Mouse (Mus musculus) erythroblast, adult 5-6 weeks (primary cell): ENCODE results near the gene Cryzl1. TPM values are rescaled to one million over a fixed set of nuclear protein-coding genes. Genes with fewer than 3 reads are reported as not detected.
A peak's percentile ranks its signal among the peaks of the same experiment; 100 is the strongest.

Source experiments
- ATAC-seq: replicated peaks from 2 replicates; pipeline ENCODE4 v1.8.0; 2016; ENCODE audit warnings: moderate number of reproducible peaks, mild to moderate bottlenecking, moderate TSS enrichment, inconsistent platforms; ENCODE audit not compliant: poor library complexity, low FRiP score, severe bottlenecking
- total RNA-seq, 2 experiments: library from RNA; stranded (forward) in 1 of 2; stranded (reverse) in 1 of 2; fragments of 150-400 nt in 1 of 2; fragments of 200-764, 138-1000 nt in 1 of 2; gene quantifications; 2 replicates each; pipeline versions ENCODE4 v1.2.3 to v1.2.4; 2015 to 2017; ENCODE audit warnings: low replicate concordance in 2 of 2

Gene Cryzl1
- total RNA-seq, 2 experiments from 2014 or later = 17.7 to 55.1 TPM

- peak; percentile 89 for ATAC-seq
Observed at GRCm38 (mm10) chr16:91694455-91695084, 34.2 kb downstream of the Cryzl1 start.

GRCm38 (mm10) chr16:91689791-91690190 lies 39.0 kb downstream of the Cryzl1 start:
- ATAC-seq = peak; percentile 50

- peak; percentile 89 for ATAC-seq
Observed at GRCm38 (mm10) chr16:91688619-91689334, 40.0 kb downstream of the Cryzl1 start, which contains the start of gene Donson. Donson (minus strand) TSS chr16:91688770.

- 0 out of 2 replicates have a peak, but pooled peaks have one; percentile 8 for ATAC-seq
Observed at GRCm38 (mm10) chr16:91688023-91688618, 40.7 kb downstream of the Cryzl1 start.

GRCm38 (mm10) chr16:91686369-91686768 lies 42.4 kb downstream of the Cryzl1 start:
- ATAC-seq = no peak

- no peak for ATAC-seq
Observed at GRCm38 (mm10) chr16:91685526-91685925, 43.2 kb downstream of the Cryzl1 start.

- no peak for ATAC-seq
Observed at GRCm38 (mm10) chr16:91680656-91681055, 48.1 kb downstream of the Cryzl1 start.

- no peak for ATAC-seq
Observed at GRCm38 (mm10) chr16:91678147-91678911, 50.4 kb downstream of the Cryzl1 start.

- no peak for ATAC-seq
Observed at GRCm38 (mm10) chr16:91674500-91674899, 54.3 kb downstream of the Cryzl1 start.

- ATAC-seq = no peak
Observed at GRCm38 (mm10) chr16:91663795-91664194, 65.0 kb downstream of the Cryzl1 start.

GRCm38 (mm10) chr16:91662336-91662735 lies 66.4 kb downstream of the Cryzl1 start:
- no peak for ATAC-seq

- ATAC-seq = no peak
Observed at GRCm38 (mm10) chr16:91661397-91661796, 67.4 kb downstream of the Cryzl1 start.

- no peak for ATAC-seq
Observed at GRCm38 (mm10) chr16:91659798-91660197, 69.0 kb downstream of the Cryzl1 start.

- no peak for ATAC-seq
Observed at GRCm38 (mm10) chr16:91658471-91658870, 70.3 kb downstream of the Cryzl1 start.

GRCm38 (mm10) chr16:91657285-91657684 lies 71.5 kb downstream of the Cryzl1 start:
- ATAC-seq = no peak

GRCm38 (mm10) chr16:91655285-91655684 lies 73.5 kb downstream of the Cryzl1 start:
- 0 out of 2 replicates have a peak, but pooled peaks have one; percentile 4 for ATAC-seq

- ATAC-seq = no peak
Observed at GRCm38 (mm10) chr16:91652191-91652590, 76.6 kb downstream of the Cryzl1 start.

GRCm38 (mm10) chr16:91649781-91650180 lies 79.0 kb downstream of the Cryzl1 start:
- ATAC-seq = no peak

GRCm38 (mm10) chr16:91649246-91649645 lies 79.5 kb downstream of the Cryzl1 start:
- no peak for ATAC-seq

GRCm38 (mm10) chr16:91648220-91648550 lies 80.6 kb downstream of the Cryzl1 start:
- peak; percentile 70 for ATAC-seq
